Mouse (Mus musculus) cerebellum, adult 11 months (tissue): ENCODE measurements around the gene Hmg20a.

Experiments
- DNase-seq: peaks from one replicate; pipeline ENCODE4 v3.0.0; 2022

Hmg20a gene

DNA sequence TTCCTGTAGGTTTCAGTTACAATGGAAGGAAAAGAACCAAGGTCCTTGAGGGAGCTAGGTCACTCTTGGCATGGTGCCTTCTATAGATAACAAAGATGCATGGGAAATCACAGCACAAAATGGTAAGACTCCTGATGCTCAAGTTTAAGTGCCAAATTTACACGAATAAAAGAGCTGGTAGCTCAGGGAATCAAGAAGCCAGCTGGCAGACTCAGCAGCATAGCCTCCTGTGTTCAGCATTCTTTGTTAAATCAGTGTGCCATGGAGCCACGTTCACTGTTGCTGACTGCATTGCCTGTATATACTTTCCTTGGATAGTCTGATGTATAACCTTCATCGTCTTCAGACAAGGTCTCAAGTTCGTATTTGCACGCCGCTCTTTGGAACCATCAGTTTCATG, 33.2 kb downstream of the Hmg20a start:
- no peak for DNase-seq

DNA sequence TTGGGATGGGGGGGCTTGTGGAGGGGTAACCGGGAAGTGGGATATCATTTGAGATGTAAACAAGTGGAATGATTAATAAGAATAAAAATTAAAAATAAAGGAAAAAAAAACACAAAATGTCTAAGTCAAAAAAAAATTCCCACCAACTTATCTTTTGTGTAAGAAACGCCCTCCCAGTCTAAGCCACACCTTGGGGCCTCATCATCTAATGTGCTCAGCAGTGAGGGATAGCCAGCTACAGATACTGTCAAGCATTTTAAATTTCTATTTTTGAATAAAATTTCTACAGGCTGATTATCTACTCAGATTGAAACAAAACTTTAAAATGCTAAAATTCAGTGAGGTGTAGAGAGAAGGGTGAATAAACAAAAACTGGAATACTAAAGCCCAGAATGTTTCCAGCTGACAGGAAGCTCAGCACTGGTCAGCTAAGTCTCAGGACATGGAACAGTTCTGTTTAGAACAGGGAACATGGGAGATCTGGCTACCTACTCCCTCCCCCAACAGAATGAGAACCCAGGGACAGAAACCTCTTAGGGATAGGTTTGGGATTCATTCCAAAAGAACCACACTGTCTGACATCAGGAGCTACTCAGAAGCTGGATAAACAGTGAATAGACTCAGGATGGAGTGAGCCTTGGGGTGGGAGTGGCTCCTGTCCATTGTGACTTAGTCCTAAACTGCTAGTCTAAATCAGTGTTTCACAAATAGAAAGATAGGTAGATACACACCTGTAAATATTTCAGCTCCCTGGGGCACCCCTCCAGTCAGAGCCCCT, 34.8 kb downstream of the Hmg20a start:
- DNase-seq = no peak

DNA sequence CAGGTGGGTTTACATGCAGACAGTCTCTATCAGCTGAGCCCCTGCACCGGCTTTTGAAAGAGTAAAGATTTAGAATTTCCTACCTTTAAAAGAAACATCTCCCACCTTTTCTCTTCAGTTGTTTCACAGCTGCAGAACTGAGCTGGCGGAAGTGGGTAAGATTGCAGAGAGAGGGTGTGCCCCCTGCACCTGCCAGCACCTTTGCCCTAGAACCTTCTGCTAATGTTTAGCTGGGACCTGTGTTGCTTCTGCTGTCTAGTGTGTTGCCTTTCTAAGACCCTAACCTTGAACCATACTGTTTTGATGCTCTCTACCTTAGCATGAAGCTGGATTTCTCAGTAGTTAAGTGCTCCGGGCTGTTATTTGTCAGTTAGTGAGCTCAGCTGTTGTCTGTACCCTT, 38.0 kb downstream of the Hmg20a start:
- DNase-seq = no peak

DNA sequence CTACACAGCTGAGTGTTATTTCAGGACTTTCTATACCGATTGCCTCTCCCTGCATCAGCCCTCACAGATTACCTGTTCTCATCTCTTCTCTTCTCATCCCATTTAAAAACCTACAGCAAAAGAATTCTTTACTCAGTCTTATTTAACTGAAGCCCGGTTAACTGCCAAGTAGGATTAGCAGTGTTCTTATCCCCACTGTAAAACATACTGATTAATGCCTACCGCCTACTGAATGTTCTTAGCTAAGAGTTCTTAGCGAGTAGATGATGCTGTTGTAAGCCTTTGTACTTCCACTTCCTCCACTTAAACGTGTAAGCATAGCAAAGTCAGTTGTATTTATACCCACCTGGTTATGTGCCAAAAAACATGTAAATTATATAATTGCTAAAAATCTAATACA, 42.6 kb downstream of the Hmg20a start:
- DNase-seq = no peak

DNA sequence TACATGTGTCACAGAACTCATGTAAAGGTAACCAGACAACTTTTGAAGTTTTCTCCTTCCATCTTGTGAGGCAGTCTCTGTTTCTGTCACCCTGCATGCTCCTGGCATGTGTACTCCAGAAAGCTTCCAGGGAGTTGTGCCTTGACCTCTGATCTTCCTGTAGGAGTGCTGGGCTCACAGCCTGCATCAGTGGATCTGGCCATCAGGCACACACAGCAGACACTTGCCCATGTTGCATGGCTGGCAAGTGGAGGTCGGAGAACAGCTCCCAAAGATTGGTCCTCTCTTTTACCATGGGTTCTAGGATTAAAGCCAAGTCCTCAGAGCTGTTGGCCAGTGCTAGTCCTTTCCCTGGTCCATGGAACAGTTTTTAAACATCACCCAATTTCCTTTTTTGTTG, 44.2 kb downstream of the Hmg20a start:
- DNase-seq = peak; percentile 10

DNA sequence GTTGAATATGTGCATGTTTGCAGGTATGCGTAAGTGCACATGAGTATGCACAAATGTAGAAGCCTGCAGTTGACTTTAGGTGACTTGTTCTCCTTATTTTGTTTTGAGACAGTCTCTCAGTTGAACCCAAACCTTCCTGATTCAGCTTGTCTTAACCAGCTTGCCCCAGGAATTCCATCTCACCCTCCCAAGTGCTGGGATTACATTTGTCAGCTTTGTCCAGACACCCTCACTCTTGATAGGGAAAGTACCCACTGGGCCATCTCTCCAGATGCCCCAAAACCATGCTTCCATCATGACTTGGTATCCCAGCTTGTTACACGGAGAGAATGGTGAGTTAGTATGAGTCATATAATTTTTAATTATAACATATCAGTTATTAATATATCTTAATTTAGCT, 44.6 kb downstream of the Hmg20a start:
- no peak for DNase-seq

DNA sequence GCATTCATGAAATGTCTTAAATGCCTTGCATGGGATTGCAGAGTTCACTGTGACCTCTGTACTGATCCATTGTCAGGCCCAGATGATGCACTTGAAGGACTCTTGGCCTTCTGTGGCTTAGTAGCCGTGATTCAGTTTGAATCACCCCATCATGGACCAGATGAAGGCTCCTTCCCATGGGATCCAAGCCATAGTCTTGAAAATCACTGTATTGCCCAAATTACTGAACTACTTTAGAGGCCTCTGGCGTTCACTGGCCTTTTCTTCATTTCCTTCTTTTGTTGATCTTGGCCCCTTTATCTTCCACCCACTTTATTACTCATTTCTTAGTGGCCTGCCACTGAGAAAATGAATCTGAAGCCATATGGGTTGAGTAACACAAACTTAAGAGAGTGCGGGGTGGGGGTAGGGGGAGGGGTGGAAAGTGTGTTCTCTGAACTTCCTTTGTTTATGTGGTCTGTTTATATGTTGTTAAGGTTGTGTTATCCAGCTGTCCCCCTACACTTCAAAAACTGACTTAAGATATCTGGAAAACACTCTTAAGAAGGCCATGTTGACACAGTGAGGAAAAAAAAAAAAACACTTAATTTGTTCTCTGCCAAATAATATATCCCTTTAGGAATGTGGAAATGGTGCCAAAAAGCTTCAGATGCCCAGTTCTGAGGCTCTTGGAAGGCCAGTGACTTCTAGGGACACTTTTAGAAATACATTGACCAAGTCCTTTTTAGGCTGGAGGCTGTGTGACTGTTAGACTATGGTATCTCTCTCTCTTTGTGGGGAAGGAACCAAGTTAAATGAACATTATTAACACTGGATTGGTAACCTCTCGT, 45.5 kb downstream of the Hmg20a start:
- no peak for DNase-seq

DNA sequence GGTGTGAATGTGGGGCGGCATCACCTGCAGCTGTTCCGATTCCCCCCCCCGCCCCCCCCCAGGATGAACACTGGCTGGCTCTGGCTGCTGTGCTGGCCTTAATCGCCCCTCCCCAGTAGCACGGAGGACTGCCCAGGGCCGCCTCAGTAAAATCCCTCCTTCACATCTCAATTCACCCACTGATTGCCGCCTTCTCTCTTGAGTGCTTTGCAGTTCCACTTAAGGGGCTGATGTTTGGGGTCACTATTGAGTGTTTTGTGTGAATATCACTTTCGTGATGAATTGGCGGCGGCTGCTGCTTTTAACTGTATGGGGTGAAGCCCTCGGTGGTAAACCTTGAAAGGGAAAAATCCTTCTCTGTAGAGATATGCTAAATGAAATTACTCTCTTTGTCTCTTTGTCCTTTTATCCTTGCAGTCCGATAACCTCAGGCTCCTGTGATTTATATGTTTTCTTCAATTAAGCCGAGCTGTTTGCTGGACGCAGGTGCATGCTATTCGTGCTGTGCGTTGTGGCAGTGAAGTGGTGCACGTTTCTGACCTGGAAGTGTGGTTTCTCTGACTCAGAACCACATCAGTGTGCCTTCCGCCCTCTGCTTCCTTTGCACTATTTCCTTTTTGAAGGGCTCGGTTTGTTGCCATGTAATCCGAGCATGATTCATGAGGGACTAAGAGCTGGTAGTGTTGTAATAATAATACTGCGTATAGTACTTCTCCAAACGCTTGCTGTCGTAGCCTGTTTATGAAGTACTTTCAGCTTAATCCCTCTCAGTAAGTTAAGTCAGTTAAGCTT, 46.6 kb downstream of the Hmg20a start:
- DNase-seq = no peak

DNA sequence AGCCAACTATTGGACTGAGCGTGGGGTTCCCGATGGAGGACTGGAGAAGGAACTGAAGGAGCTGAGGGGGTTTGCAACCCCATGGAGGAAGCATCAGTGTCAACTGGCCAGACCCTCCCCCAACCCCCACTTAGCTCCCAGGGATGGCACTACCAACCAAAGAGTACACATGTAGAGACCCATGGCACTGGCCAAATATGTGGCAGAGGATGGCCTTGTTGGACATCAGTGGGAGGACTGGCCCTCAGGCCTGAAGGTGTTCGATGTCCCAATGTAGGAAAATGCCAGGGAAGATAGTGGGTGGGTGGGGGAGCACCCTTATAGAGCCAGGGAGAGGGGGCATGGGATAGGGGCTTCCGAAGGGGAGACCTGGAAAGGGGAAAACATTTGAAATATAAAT, 47.8 kb downstream of the Hmg20a start:
- DNase-seq = no peak

DNA sequence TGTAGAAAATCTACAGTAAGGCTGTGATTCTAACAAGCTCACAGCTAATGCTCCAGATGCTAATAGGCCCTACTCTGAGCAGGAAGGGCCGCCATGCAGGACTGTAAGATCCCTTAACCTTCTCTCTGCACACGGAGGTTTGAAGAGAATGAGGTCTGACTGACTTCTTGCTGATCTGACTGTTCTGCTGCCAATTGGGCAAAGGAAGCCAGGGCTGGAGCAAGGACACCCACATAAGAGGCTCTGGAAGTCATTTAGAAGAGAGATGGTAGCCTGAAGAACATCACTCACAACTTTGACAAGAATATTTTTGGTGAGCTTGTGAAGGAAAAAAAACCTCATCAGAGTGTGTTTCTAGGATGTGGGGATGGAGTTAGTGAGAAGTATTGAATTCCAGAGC, 51.2 kb downstream of the Hmg20a start:
- no peak for DNase-seq

DNA sequence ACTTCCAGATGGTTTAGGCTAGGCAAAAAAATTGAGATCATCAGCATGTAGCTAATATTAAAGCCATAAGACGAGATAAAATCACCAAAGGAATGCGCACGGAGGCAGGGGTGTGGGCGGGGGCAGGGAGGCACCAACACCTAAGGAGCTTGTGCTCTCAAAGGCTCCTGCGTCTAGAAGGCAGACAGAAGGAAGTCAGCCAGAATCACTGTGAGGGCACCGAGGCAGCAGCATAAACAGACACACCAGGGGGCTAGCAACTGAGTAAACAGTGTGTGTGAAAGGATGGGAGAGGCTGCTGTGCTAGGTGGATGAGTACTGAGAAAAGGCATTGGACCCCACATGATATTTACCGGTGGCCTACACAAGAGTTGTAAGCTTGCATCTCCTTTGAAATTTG, 51.9 kb downstream of the Hmg20a start:
- DNase-seq = no peak

DNA sequence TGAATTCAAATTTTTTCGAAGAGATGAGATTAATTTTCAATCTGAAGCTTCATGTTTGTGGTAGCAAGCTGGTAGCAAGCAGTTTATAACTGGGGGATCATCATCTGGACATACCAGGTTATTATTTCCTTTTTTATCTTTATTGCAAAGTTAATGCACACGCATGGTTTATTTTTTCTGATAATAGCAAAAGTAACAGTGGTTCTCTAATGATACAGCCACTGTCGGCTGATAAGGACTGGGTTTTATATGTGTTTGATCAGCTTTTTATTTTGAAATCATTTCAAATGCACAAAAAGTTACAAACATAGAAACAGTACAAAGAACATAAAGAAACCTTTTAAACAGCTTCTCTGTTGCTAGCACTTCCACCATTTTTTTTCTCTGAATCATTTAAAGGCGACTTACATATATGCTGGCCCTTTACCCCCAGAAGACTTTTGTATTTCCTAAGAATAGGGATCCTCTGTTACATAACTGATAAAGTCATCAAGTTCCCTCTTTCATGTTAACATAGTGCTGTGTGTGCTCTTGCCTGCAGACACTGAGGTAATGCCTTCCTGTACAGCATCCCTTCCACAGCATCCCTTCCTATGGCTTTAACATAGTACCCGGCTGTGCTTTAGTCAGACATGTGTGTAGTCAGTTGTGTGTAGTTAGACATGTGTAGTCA, 60.7 kb downstream of the Hmg20a start:
- no peak for DNase-seq

DNA sequence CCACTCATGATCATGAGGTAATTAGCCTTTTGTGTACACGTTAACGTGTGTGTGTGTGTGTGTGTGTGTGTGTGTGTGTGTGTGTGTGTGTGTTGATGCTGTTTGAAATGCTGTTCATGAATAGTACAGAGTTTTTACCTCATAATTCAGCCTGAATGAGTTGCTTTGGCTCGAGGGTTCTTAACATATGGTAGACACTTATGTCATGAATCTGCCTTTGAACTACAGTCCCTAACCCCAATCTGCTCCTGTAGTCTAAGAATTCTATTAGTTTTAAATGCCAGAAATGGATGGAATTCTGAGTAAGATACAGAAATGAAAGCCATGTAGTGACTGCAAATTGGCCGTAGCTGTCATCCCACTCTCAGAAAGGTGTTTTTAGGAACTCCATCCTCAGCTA, 64.2 kb downstream of the Hmg20a start:
- no peak for DNase-seq

DNA sequence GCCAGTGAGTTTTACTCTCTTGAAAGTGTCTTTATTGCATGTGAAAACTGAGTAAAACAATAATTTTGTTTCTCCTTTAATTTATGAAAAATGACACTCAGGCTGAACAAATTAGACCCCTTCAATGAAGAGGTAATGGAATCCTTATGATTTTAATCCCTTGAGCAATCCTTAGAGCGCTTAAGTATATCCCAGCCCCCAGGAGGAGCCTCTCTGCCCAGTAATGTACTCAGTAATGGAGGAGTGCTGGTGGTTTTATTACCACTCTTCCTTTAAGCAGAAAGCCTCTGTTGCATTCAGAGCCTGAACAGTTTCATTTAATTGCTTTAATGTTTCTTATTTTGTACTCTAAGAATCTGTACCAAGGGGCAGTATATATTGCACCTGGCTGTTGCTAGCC, 67.0 kb downstream of the Hmg20a start:
- DNase-seq = no peak

DNA sequence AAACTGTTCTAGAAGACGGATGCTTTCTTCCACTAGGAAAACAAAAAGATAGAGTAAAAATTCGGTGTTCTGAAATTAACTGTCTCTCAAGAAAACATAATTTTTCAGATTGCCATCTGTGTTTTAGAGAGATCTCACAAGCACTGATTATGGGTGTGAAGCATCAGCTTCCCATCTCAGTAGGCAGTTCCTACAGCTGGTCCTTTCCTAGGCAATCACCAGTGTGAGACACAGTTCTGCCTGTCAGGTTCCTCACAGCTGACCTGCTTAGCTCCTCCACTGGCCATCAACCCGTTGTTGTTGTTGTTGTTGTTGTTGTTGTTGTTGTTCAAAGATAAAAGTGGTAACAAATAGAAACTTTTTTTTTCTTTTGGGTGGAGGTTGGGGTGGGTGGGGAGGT, 67.7 kb downstream of the Hmg20a start:
- DNase-seq = no peak

DNA sequence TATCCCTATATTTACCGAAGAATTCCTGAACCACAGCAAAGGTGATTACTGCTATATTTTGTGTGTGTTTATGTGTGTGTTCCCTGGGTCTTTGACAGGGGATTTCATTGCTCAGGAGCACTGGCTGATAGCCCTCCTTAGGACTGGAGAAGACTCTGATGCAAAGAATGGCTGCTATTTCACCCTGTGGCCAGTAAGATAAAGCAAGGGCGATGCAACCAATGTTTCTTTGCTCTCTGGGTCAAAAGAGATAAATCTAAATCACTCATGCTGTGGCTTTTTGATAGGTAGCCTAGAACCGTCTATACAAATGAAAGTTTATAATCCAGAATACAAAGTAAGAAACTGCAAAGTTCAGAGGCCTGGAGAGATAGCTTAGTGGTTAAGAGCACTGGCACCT, 69.2 kb downstream of the Hmg20a start:
- no peak for DNase-seq

DNA sequence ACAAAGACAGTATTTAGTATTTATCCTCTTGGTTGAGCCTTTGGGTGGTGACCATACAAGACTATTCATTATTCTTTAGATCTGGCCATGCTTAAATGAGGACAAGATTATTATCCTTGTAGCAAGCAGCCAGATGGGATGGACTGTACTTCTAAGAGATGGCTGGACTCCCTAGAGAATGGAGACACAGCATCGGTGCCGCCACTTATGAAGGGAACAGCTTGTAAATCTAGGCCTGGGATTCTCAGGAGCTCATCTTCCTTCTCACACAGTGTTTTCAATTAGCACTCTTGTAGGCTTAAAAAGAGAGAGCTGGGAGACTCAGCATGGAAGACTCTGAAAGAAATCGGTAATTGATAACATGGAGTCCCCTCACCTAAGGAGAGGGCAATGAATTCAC, 74.0 kb downstream of the Hmg20a start:
- DNase-seq = no peak

DNA sequence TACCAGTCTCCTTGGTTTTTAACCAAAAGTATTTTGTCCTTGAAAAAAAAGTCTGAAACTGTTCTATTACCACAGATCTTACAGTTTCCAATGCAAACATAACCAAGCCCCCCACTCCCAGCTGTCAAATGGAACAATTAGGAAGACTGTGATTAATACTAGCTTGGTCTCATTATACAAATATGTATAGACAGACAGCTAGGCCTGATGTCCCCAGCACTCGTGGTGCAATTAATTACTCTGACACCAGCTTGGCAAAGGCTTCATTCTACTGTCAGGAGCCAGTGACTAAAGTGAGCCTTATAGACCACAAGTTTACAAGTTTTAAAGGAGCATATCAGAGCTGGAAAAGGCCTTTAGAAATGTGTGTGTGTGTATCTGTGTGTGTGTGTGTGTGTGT, 74.5 kb downstream of the Hmg20a start:
- DNase-seq = no peak

DNA sequence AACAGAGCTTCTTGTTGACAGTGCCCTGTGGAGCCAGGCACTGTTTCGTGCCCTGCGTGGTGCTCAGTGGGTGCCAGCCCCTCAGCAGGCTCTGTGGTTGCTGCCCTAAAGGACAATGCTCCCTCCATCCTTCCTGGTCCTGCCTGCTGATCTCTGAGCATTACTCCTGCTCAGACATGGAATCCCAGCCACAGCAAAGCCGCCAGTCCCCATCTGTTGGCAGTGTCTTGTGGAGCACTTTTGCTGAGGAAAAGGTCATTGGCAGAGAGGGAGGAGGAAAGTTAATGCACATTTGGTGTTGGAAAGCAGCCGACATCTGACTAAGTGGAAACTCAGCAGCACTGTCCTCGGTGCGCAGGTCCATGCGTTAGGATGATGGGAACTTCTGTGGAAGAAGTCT, 76.7 kb downstream of the Hmg20a start:
- DNase-seq = peak; percentile 36

DNA sequence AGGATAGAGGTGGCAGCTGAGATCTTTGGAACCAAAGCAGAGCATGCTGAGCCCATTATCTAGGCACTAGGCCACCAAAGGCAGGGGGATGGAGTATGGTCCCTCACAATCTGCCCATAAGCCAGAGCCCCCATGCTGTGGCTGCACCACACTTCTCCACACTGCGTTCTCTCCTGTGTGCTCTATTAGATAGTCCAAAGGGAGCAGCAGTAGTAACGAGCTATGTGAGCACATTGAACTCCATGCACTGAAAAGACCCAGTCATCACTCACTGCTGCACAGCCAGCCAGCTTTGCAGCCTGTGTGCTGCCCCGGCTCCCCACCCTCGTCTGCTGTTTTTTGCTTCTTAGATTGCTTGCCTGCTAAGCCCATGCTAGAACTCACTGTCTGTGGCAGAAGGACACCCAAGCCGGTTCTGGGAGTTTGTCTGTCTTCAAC, 77.4 kb downstream of the Hmg20a start:
- peak; percentile 61 for DNase-seq

DNA sequence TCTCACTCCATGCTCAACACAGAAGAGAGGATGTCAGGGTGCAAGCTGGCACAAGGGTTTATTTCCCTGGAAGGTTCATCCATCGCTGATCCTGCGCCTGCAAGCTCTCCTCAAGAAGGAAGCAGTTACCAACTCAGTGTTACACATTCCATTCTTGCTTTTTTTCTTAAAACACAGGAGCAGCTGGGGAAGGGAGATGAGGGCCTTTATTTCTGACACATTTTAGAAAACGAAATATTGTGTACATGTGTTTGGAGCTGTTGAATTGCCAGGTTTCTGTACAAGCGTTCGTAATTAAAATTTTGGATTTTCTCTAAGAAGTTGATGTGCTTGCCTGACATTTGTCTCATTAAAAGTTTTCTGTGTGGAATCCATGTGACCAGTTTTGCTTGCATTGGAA, 78.2 kb downstream of the Hmg20a start:
- no peak for DNase-seq

DNA sequence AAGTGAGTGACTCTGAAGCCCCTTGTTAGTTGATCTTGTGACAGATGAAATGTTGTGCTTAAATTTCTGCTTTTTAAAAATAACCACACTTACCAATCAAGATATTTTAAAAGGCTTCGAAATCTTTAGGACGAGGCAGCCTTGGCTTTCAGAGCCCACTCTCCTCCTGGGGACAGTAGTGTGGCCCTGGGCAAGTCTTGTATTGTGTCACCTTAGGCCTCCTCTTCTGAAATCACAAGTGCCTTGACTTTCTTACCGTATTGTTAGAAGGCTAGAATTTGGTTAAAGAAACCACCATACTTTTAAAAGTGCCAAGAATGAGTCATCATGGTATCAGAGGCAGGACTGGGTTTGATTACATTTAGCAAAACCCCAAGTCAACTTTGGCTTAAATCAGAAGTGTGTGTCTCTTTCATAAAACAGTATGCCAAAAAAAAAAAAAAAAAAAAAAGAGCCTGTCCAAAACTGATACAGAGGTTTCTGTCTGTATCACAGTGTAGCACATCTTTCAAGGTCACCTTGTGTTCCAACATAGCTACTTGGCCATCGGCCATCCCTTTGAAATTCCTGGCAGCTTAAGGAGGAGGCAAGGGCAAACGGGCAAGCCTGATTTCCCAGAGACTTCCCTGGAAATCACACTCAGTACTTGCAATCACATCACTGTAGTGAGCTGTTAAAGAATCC, 78.9 kb downstream of the Hmg20a start:
- no peak for DNase-seq
